Mouse (Mus musculus) Muller cell, postnatal 12 days (primary cell): Measurements from ENCODE around the gene Csmd2.

Source experiments
- DNase-seq: peaks from one replicate; pipeline ENCODE4 v3.0.0-alpha.2; 2015; ENCODE audit errors: inconsistent ontology term

Csmd2 gene

GRCm38 (mm10) chr4:128139991-128140390 is 152.3 kb downstream of the Csmd2 start:
- no peak for DNase-seq

DNA sequence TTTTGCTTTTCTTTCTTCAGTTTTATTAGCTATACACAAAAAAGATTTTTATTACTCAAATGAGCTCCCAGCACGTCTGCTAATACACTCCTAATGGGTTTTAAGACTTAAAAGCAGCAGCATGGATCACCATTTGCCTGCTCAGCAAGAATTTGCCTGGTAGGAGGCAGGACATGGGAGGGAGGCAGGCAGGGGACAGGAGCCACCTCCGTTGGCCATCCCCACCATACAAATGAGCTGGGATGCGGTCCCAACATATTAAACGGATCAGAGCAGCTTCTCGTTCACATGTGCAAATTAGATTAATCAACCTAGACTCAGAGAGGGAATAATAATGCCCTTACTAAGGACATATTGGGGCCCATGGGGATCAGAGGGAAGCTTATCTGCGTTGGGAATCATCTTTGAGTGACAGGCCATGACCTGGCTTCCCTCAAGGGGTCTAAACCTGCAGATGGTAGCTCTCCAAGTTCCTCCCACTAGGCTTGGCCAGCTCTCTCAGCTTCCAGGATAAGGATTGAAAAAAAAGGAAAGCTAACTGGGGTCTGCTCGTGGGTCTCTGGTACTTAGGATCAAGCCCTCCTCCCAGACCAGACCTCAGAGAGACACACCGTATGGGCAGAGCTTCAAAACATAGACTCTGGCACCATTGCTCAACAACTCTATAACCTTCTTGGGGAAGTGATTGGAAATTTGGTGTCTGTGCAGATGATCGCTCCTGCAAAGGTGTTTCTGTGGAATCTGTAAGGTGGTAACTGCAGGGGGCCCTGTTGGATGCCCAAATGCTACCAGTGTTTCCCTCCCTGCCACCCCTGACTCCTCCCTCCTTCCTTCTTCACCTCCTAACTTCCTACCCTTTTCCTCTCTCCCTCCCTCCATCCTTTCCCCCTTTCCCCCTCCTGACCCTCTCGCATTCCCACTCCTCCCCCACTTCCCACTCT is 153.8 kb downstream of the Csmd2 start:
- no peak for DNase-seq

DNA sequence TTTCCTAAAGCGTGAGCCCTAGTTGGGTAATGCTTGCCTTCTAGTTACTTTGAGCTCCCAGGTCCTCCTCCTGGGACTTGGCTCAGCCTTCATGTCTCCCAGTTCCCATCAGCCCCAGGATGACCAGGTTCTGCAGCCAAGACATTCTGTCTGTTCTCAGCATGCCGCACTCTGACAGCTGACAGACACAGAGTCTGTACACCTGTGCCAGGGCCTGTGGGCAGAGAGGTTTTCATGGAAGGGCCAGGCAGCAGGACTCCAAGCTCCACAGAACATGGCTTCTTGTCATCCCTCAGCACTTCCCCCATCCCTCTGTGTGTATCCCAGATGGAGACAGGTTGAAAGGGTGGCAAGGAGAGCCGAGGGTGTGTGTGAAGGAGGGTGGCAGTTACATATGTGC is 154.6 kb downstream of the Csmd2 start:
- no peak for DNase-seq

GRCm38 (mm10) chr4:128143147-128143546 is 155.5 kb downstream of the Csmd2 start:
- DNase-seq = no peak

DNA sequence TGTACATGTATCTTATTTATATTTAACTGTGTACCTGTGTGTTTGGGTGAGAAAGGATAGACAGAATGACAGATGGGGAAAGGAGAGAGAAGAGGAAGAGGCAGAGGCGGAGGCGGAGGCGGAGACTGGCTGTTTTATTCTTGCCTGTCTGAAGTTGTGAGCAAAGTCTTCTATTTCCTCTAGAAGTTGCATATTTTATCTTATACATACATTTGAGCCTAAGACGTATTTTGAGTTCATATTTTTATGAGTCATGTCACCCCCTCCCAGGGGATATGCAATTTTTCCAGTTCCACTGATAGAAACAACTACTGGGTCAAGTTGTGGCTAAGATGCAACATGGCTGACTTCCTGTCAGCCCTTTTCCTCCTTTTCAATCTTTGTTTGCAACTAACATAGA is 161.9 kb downstream of the Csmd2 start:
- DNase-seq = no peak

- no peak for DNase-seq
Measured at GRCm38 (mm10) chr4:128152066-128152465, 164.4 kb downstream of the Csmd2 start.

DNA sequence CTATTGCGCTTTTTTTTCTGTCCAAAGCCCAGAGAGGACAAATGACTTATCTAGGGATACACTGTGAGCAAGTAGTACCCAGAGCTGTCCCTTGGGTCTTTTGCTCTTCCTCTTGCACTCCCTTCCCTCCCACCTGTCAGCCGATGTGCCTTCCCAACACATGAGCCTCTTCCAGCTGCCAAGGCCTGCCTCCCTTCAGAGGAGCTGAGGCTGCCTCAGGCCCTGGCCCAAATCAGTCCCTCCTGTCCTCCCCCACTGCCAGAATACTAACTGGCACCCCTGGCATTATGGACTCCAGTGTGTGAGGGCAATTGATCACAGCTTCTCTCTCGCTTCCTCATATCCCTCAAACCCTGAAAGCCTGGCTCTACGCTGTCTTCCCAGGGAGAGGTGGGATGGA is 165.5 kb downstream of the Csmd2 start:
- no peak for DNase-seq

GRCm38 (mm10) chr4:128155226-128155625 is 167.6 kb downstream of the Csmd2 start:
- no peak for DNase-seq

GRCm38 (mm10) chr4:128160656-128161055 is 173.0 kb downstream of the Csmd2 start:
- DNase-seq = no peak

GRCm38 (mm10) chr4:128170181-128170580 is 182.5 kb downstream of the Csmd2 start:
- DNase-seq = no peak

GRCm38 (mm10) chr4:128171233-128171632 is 183.6 kb downstream of the Csmd2 start:
- no peak for DNase-seq

DNA sequence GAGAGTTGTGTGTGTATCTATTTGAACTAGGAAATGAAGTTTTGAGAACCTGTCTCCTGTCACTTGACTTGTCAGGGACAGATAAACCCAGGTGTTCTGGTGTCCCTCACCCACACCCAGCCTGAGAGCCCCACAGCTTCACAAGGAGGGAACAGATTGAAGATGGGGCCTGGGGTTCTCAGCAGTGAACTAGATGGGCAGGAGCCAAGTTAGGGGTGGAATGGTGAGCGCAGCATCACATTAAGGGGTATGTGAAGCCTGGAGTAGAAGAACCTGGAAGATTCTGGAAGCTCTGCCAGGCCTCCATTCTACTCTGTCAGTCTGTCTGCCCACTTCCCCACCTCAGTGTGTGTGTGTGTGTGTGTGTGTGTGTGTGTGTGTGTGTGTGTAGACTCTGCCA is 184.0 kb downstream of the Csmd2 start:
- no peak for DNase-seq

DNA sequence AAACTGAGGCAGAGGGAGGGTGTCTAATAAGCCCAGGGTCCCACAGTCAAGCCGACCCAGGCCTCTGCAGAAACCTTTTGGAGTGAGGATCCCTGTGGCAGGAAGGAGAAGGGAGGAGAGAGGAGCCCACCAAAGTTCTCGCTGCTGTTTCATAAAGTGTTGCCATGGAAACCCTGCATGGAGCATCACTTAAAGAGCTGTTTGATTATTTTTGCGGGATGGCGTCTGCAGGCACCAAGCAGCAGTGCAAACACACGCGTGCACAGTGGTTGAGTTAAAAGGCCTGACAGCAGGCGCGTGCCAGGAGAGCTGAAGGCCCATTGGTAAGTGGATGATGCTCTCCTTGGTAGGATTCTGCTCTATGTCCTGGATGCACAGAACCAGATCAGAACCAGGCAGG is 191.3 kb downstream of the Csmd2 start:
- DNase-seq = no peak

GRCm38 (mm10) chr4:128179581-128179980 is 191.9 kb downstream of the Csmd2 start:
- no peak for DNase-seq

- DNase-seq = no peak
Measured at GRCm38 (mm10) chr4:128184747-128185146, 197.1 kb downstream of the Csmd2 start.

- no peak for DNase-seq
Measured at GRCm38 (mm10) chr4:128194454-128194853, 206.8 kb downstream of the Csmd2 start.

GRCm38 (mm10) chr4:128217991-128218595 is 230.4 kb downstream of the Csmd2 start:
- peak; percentile 27 for DNase-seq

- DNase-seq = no peak
Measured at GRCm38 (mm10) chr4:128224453-128224852, 236.8 kb downstream of the Csmd2 start.

DNA sequence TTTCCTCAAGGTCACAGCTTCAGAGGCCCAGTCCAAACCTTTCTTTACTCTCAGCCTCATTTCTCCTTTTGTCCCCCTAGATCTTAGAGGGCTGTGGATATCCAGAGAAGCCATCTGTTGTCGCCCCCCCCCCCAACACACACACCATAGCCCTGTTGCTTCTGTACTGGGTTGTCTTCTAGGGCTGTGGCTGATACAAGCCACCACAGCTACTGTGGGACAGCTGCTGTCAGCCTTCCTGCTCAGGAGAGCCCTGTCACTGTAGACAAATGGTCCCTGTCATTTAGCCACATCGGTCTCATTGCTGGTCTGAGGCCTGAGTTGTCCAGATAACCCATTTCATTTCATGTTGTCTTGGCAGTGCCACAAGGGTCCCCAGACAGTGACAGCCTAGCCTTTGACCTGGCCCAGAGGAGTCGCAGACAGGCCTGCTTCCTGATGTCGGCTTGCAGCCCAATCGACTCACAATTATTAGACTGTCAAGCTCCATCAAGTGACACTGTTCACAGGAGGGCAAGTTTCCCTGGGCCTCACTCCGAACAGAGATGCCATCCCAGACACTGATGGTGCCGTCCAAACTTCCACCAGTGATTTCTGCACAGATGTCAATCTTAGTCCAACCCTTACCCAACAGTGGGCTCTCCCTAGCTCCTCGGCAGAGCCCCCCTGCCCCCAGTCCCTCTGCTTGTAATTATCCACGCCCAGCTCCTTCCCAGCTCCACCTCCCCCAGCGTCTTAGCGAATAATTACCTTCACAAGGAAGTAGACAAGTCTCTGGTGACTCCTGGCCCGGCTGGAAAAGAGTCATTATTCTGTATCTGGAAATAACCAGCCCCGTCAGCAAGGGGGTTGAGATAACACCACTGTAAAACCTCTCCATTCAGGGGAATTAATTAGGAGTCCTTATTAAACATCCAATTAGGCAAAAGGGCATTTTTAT is 240.0 kb downstream of the Csmd2 start:
- DNase-seq = no peak

- DNase-seq = peak; percentile 62
Measured at GRCm38 (mm10) chr4:128233458-128233857, 245.8 kb downstream of the Csmd2 start.

DNA sequence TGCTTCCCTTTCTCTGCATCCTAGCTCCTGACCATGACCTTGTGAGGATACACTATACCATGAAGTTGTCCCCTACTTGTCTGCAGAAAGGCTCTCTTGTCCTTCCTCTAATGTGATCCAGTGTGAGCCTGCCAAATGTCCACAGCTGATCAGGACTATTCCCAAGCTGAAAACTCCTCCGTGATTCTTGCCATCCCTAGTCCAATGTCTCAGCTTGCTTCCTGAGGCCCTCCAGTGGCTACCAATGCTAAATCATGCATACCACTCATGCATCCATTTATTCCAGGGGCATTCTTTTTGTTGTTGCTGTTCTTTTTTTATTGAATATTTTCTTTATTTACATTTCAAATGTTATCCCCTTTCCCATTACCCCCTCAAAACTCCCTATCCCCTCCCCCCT is 251.5 kb downstream of the Csmd2 start:
- no peak for DNase-seq
